Comparison of ENCODE assay signal across 8 mouse cellular contexts in genomic region chr7:118827975-118828416, GRCm38 (mm10). TPM values are rescaled to one million over a fixed set of nuclear protein-coding genes. Genes with fewer than 3 reads are reported as not detected.
DNase-seq lines count a peak whose midpoint lies in the region; ATAC-seq and TF ChIP-seq lines count a peak whose summit lies in the region.
"Had no signal": no experiment of that assay in that cellular context is flagged by ENCODE, and none has a peak within 500 bp of the region (broad histone marks: within the 10 kb centered on the region; RNA-seq: fewer than 3 reads in every experiment).

No protein-coding gene starts in this region.

- no peaks in the 10 kb centered on the region for H3K4me1 ChIP-seq in lung, embryonic 14.5 days (ENCODE audit: insufficient read depth)
- H3K4me1 ChIP-seq in hindbrain, embryonic 12.5 days = peaks cover 15% of the 10 kb centered on the region

- no peak for TF ChIP-seq POLR2A in myocyte (IDR thresholded peaks at IDR 0.05; ENCODE audit: insufficient read length, low read depth)

- no peak overlapping the region for H3K9ac ChIP-seq in lung, embryonic 14.5 days
- H3K9ac ChIP-seq in hindbrain, embryonic 12.5 days = no peak overlapping the region

- no peaks in the 10 kb centered on the region for H3K9me3 ChIP-seq in lung, embryonic 14.5 days (ENCODE audit: low read depth, low read length)
- H3K9me3 ChIP-seq in hindbrain, embryonic 12.5 days (replicated peaks) = no peaks in the 10 kb centered on the region

- ATAC-seq in lung, embryonic 14.5 days (ENCODE audit: insufficient read depth) = peak; percentile 24
- ATAC-seq in hindbrain, embryonic 12.5 days (ENCODE audit: low FRiP score) = peak; percentile 59

- H3ac ChIP-seq in myocyte (ENCODE audit: control insufficient read depth, insufficient read length) = no peak overlapping the region

- H3K4me2 ChIP-seq in lung, embryonic 14.5 days = no peak overlapping the region
- no peak overlapping the region for H3K4me2 ChIP-seq in hindbrain, embryonic 12.5 days (replicated peaks)
- H3K4me2 ChIP-seq in myocyte (ENCODE audit: low read depth) = no peak overlapping the region

- no peak for TF ChIP-seq CTCF in lung, embryonic 14.5 days (IDR thresholded peaks at IDR 0.05; ENCODE audit: low read depth)

- WGBS in lung, embryonic 14.5 days = 69% methylated on average over 5 of the region's 5 CpGs
- WGBS in hindbrain, embryonic 12.5 days = 30% methylated on average over 5 of the region's 5 CpGs

- peaks cover 6% of the 10 kb centered on the region; the same call in 1 of the 2 replicates for H3K36me3 ChIP-seq in lung, embryonic 14.5 days (ENCODE audit: insufficient read depth)
- H3K36me3 ChIP-seq in hindbrain, embryonic 12.5 days = peaks cover 32% of the 10 kb centered on the region
- H3K36me3 ChIP-seq in myocyte (ENCODE audit: control insufficient read depth, insufficient read depth) = peaks cover 5% of the 10 kb centered on the region

- H3K27ac ChIP-seq in lung, embryonic 14.5 days (ENCODE audit: low read depth) = no peak overlapping the region
- H3K27ac ChIP-seq in hindbrain, embryonic 12.5 days = peak overlapping the region; percentile 62

- no peaks in the 10 kb centered on the region for H3K79me2 ChIP-seq in myocyte (ENCODE audit: control insufficient read depth, insufficient read depth)

- no peak overlapping the region for H3K4me3 ChIP-seq in lung, embryonic 14.5 days (ENCODE audit: low read depth, low read length)
- no peak overlapping the region for H3K4me3 ChIP-seq in hindbrain, embryonic 12.5 days
- no peak overlapping the region for H3K4me3 ChIP-seq in myocyte

- H3K27me3 ChIP-seq in lung, embryonic 14.5 days (ENCODE audit: insufficient read depth, low read length) = no peaks in the 10 kb centered on the region
- no peaks in the 10 kb centered on the region for H3K27me3 ChIP-seq in hindbrain, embryonic 12.5 days
- H3K27me3 ChIP-seq in myocyte (ENCODE audit: control insufficient read depth, insufficient read depth, insufficient read length) = no peaks in the 10 kb centered on the region

- no peak for DNase-seq in lung, embryonic 14.5 days
- DNase-seq in lung, postnatal 4 days = no peak
- DNase-seq in adrenal gland, postnatal 36 days = peak; percentile 56 to 64
- no peak for DNase-seq in frontal cortex, postnatal 25 days (ENCODE audit: low spot score in 2 of 2)
- no peak for DNase-seq in ovary, postnatal 14 days (ENCODE audit: low spot score)
- DNase-seq: thymus, postnatal 25 days had no signal

TF ChIP-seq in myocyte, 11 proteins besides CTCF, POLR2A, EP300 and RAD21:
- TF ChIP-seq MYOD1 (IDR thresholded peaks at IDR 0.05; ENCODE audit: control insufficient read depth in 1 of 3, insufficient read length in 2 of 3, low read depth in 2 of 3) = no peak
- TF ChIP-seq CEBPB (IDR thresholded peaks at IDR 0.05; ENCODE audit: insufficient read depth, poor library complexity, severe bottlenecking) = peak; percentile 68; the same call in 1 of the 2 replicates

RNA-seq across cellular contexts. Expression of gene Iqck, which starts 27.6 kb away (rescaled TPM):
- polyA plus RNA-seq in lung, embryonic 14.5 days (2014; fragmentation: Nextera tagmentation; extraction: Ambion mirVana) = 3.1 and 3.2 TPM in 2 replicates
- 10 to 100 TPM; 18.4 to 20.5 TPM for total RNA-seq in adrenal gland, postnatal 36 days (2021)
- polyA plus RNA-seq in hindbrain, embryonic 12.5 days (2016; fragmentation: Nextera tagmentation; extraction: Ambion mirVana) = 4.6 and 4.9 TPM in 2 replicates
- 0.84 TPM for polyA plus RNA-seq in myocyte (2012; fragmentation: generic; extraction: Trizol)

RNA-seq across cellular contexts. Expression of gene Knop1, which starts 28.1 kb away (rescaled TPM):
- polyA plus RNA-seq in lung, embryonic 14.5 days (2014; fragmentation: Nextera tagmentation; extraction: Ambion mirVana) = 89.8 and 95.9 TPM in 2 replicates
- total RNA-seq in adrenal gland, postnatal 36 days (2021) = 10 to 100 TPM; 48.6 to 68.5 TPM
- 99.2 and 108 TPM in 2 replicates for polyA plus RNA-seq in hindbrain, embryonic 12.5 days (2016; fragmentation: Nextera tagmentation; extraction: Ambion mirVana)
- 13.0 TPM for polyA plus RNA-seq in myocyte (2012; fragmentation: generic; extraction: Trizol)

Comparison
In these comparisons a context has a peak if more than half of its experiments do, and no peak if none do; other contexts are left out.
1. DNase-seq: peak in adrenal gland, postnatal 36 days (2 of 2); none in lung, embryonic 14.5 days (single experiment), lung, postnatal 4 days (0 of 2), frontal cortex, postnatal 25 days (0 of 2) and ovary, postnatal 14 days (single experiment).